Mouse (Mus musculus) splenic B cell, adult 2 months (primary cell): ENCODE results near the gene Sh3pxd2a.

Experiments used
- DNase-seq: peaks from one replicate; pipeline ENCODE4 v3.0.0-alpha.2; 2011; ENCODE audit warnings: low read depth, low spot score
- H3K27me3 ChIP-seq: 2 replicates; pipeline ENCODE4 v1.6.1; 2012; ENCODE audit warnings: mild to moderate bottlenecking, low read length, moderate library complexity, mixed read lengths; ENCODE audit not compliant: control insufficient read depth, poor library complexity, insufficient read depth, severe bottlenecking
- H3K36me3 ChIP-seq: 2 replicates; pipeline ENCODE4 v1.6.1; 2012; ENCODE audit warnings: mild to moderate bottlenecking, low read length, moderate library complexity, mixed read lengths; ENCODE audit not compliant: control insufficient read depth, poor library complexity, insufficient read depth, severe bottlenecking

Sh3pxd2a gene

GRCm38 (mm10) chr19:47471808-47472207 lies 7.6 kb upstream of the Sh3pxd2a start:
- no peaks in the 10 kb centered on the region for H3K27me3 ChIP-seq
- DNase-seq, result no peak
- H3K36me3 ChIP-seq, result no peaks in the 10 kb centered on the region

- Histone ChIP-seq H3K27me3 (no peaks in the 10 kb centered on the region), H3K36me3 (no peaks in the 10 kb centered on the region)
- DNase-seq, result no peak
These were observed 4.5 kb upstream of the Sh3pxd2a start for GRCm38 (mm10) chr19:47468750-47469149.

- Histone ChIP-seq H3K36me3 (no peaks in the 10 kb centered on the region), H3K27me3 (no peaks in the 10 kb centered on the region)
- DNase-seq, result no peak
These were observed 2.6 kb upstream of the Sh3pxd2a start for GRCm38 (mm10) chr19:47466775-47467174.

- Histone ChIP-seq H3K36me3 (no peaks in the 10 kb centered on the region), H3K27me3 (no peaks in the 10 kb centered on the region)
- peak; percentile 72 for DNase-seq
These were observed 1.3 kb upstream of the Sh3pxd2a start for GRCm38 (mm10) chr19:47465467-47465866.

- DNase-seq, result peak; percentile 90
- no peaks in the 10 kb centered on the region for H3K27me3 ChIP-seq
These were observed 431 bp downstream of the Sh3pxd2a start for GRCm38 (mm10) chr19:47463636-47464303.

GRCm38 (mm10) chr19:47463206-47463605 lies 995 bp downstream of the Sh3pxd2a start:
- Histone ChIP-seq H3K36me3 (no peaks in the 10 kb centered on the region), H3K27me3 (no peaks in the 10 kb centered on the region)
- peak; percentile 40 for DNase-seq

More at GRCm38 (mm10) chr19:47463636-47464303, 431 bp downstream of the Sh3pxd2a start:
- no peaks in the 10 kb centered on the region for H3K36me3 ChIP-seq

GRCm38 (mm10) chr19:47462725-47463124 lies 1.5 kb downstream of the Sh3pxd2a start:
- Histone ChIP-seq H3K27me3 (no peaks in the 10 kb centered on the region), H3K36me3 (no peaks in the 10 kb centered on the region)
- DNase-seq, result no peak

- DNase-seq, result peak; percentile 27
- Histone ChIP-seq H3K27me3 (no peaks in the 10 kb centered on the region), H3K36me3 (no peaks in the 10 kb centered on the region; the same call in 1 of the 2 replicates)
These were observed 2.4 kb downstream of the Sh3pxd2a start for GRCm38 (mm10) chr19:47461838-47462237.

GRCm38 (mm10) chr19:47461386-47461785 lies 2.8 kb downstream of the Sh3pxd2a start:
- DNase-seq, result no peak
- no peaks in the 10 kb centered on the region for H3K27me3 ChIP-seq
- no peaks in the 10 kb centered on the region; the same call in 1 of the 2 replicates for H3K36me3 ChIP-seq

- no peak for DNase-seq
These were observed 3.9 kb downstream of the Sh3pxd2a start for GRCm38 (mm10) chr19:47460120-47460960.

GRCm38 (mm10) chr19:47459214-47459613 lies 5.0 kb downstream of the Sh3pxd2a start:
- Histone ChIP-seq H3K27me3 (no peaks in the 10 kb centered on the region), H3K36me3 (no peaks in the 10 kb centered on the region; the same call in 1 of the 2 replicates)
- no peak for DNase-seq

More at GRCm38 (mm10) chr19:47460120-47460960, 3.9 kb downstream of the Sh3pxd2a start:
- Histone ChIP-seq H3K36me3 (no peaks in the 10 kb centered on the region; the same call in 1 of the 2 replicates), H3K27me3 (no peaks in the 10 kb centered on the region)

- H3K27me3 ChIP-seq, result no peaks in the 10 kb centered on the region
- no peaks in the 10 kb centered on the region; the same call in 1 of the 2 replicates for H3K36me3 ChIP-seq
- DNase-seq, result peak; percentile 32
These were observed 5.6 kb downstream of the Sh3pxd2a start for GRCm38 (mm10) chr19:47458504-47459161.

GRCm38 (mm10) chr19:47457711-47458503 lies 6.3 kb downstream of the Sh3pxd2a start:
- DNase-seq, result no peak
- H3K36me3 ChIP-seq, result no peaks in the 10 kb centered on the region; the same call in 1 of the 2 replicates
- H3K27me3 ChIP-seq, result no peaks in the 10 kb centered on the region

GRCm38 (mm10) chr19:47456021-47456420 lies 8.2 kb downstream of the Sh3pxd2a start:
- Histone ChIP-seq H3K27me3 (no peaks in the 10 kb centered on the region), H3K36me3 (no peaks in the 10 kb centered on the region; the same call in 1 of the 2 replicates)
- DNase-seq, result no peak
